Mouse (Mus musculus) spleen, postnatal 14 days (tissue): Measurements from ENCODE around the gene Rmnd5a.
"Not testable (repeated sequence)": the region's sequence is repeated elsewhere in the genome, so short reads cannot be mapped to it uniquely, and the experiment has no call there.

ENCODE experiments used
- DNase-seq, 2 experiments: peaks; one replicate each; pipeline ENCODE4 v3.0.0; 2021 to 2022; ENCODE audit warnings: low spot score in 2 of 2

Gene Rmnd5a

GRCm38 (mm10) chr6:71440492-71441250, at the start of gene Rmnd5a:
Rmnd5a (minus strand) TSS chr6:71440637.
- DNase-seq: peak; percentile 98 to 99

DNA sequence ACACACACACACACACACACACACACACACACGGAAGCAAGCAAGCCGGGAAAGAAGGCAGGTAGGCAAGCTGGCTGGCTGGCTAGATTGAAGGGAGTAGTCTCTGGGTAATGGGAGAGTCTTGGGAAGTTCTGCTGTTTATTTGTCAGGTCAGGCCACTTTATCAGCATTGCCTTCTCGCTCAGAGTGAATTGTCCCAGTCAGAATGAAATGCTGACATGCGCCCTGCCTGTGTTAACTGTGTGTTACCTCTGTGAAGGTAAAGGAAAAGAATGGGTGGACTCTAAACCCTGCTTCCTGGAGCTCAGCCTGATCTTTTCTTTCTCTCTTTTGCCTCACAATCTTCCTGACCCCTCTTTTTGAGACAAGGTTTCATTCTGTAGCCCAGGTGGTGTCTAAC, 47.5 kb upstream of the Rmnd5a start:
- no peak for DNase-seq

DNA sequence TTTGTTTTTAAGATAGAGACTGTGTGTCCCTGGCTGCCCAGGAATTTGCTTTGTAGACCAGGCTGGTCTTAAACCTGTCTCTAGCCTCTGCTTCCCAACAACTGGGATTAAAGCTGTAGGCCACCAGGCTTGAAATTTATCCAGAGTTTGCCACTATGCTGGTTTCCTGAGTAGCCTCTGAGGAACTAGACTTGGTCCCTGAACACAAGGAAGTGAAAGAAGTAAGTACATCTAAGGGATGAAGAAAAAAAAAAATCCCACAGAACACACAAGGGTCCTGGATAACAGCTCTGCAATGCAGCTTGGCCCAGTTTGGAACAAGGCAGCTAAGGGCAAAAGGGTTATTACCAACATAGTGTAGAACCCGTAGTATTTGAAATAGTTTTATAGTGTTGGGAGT, 46.4 kb upstream of the Rmnd5a start:
- no peak for DNase-seq

GRCm38 (mm10) chr6:71486226-71486625, 45.8 kb upstream of the Rmnd5a start:
- DNase-seq: no peak

- no peak for DNase-seq
Measured at GRCm38 (mm10) chr6:71485246-71485645, 44.8 kb upstream of the Rmnd5a start.

DNA sequence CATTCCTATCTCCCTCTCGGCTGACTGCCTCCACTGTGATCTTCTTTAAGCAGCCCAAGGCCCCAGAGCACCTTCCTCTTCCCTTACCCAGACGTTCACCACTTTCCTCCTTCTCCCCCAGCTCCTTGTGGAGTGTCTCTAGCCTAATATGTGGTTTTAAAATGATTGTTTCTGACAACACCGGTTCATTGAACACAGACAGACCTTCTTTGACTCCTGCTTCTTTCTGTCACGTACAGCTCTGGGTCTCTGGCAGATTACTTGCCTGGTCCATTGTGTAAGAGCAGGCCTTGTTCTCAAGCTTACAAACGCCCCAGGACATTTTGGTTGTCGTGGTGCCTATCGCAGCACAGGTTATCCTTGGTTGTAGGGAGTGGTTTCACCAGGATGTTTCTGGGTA, 40.7 kb upstream of the Rmnd5a start:
- DNase-seq: no peak

- DNase-seq: no peak
Measured at GRCm38 (mm10) chr6:71480136-71480535, 39.7 kb upstream of the Rmnd5a start.

- DNase-seq: not testable (repeated sequence)
Measured at GRCm38 (mm10) chr6:71479588-71479987, 39.2 kb upstream of the Rmnd5a start.

GRCm38 (mm10) chr6:71478816-71479568, 38.6 kb upstream of the Rmnd5a start:
- not testable (repeated sequence) for DNase-seq

GRCm38 (mm10) chr6:71476783-71477182, 36.3 kb upstream of the Rmnd5a start:
- DNase-seq: no peak

DNA sequence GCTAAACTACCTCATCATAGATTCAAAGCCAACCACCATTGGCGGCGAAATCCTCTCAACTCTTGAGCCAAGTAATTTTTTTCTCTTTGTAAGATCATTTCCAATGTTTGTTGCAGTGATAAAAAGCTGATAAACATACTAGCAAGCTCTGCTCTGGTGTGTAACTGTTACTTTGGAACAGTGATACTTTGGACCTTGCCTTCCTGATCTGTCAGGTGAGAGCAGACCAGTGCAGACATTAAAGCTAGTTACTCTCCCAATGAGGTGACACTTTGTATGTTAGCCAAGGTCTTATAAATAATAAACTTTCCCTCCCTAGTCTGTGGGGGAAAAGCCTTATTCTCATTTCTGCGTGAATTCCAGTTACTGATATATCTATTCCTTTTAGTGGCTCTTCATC, 35.2 kb upstream of the Rmnd5a start:
- DNase-seq: no peak

- no peak for DNase-seq
Measured at GRCm38 (mm10) chr6:71472786-71473185, 32.3 kb upstream of the Rmnd5a start.

- no peak for DNase-seq
Measured at GRCm38 (mm10) chr6:71471830-71472520, 31.5 kb upstream of the Rmnd5a start.

- no peak for DNase-seq
Measured at GRCm38 (mm10) chr6:71469291-71469690, 28.9 kb upstream of the Rmnd5a start.

- no peak for DNase-seq
Measured at GRCm38 (mm10) chr6:71467766-71468165, 27.3 kb upstream of the Rmnd5a start.

GRCm38 (mm10) chr6:71465146-71465545, 24.7 kb upstream of the Rmnd5a start:
- no peak for DNase-seq

DNA sequence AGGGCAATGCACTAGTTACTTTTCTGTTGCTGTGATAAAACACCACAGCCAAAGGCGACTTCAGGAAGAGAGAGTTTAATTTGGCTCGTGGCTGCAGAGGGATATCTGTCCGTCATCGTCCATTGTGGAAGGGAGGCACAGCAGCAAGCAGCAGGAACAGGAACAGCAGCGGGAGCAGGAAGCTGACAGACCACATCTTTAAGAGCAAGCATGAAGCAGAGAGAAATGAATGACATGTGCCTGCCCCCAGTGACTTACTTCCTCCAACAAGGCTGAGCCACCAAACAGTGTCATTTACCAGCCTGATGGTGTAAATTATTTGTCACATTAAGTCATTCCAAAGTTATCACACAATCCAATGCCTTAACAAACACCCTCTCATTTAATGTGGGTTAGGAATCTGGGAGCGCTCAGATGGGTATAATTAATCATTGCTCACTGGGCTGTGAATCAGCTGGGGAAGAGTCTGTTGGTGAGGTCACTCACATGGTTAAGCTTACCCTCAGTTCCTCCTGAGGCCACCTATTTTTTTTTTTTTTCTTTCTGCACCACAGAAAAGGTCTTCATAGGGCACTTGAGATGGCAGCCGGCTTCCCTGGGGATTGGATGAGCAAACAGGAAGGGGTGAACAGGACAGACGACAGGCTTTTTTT, 17.6 kb upstream of the Rmnd5a start:
- DNase-seq: no peak

DNA sequence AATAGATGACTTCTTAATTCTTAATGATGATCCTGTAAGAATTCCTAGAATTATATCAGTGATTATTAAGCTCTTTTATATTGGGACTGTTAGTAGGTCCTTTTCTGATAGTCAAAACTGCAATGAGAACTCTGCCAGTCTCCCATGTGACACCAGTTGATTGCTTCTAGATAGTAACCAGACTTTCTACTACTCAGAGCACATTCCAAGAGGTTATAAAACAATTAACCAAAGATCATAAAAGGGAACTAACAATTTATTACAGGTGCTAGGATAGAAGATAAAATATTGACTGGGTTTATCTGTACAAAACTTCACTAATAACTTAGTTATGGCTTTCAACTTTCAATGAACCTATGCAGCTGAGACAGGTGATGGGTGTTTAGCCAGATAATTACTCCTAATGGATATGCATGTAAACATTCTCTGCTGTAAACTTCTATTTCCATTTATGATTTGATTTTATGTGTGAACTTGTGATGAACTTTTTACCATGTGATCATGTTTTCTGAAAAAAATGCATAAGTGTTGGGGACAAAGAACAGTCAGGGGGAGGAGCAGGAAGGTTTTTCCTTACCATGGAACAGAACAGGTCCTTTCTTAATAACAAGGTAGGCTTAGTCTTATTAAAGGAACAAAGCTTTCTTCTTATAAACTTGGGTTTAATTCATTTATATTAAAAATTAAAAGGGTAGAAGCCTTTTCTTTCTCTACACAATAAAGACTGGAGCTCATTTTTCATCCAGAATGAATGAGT, 13.7 kb upstream of the Rmnd5a start:
- DNase-seq: not testable (repeated sequence)

- no peak for DNase-seq
Measured at GRCm38 (mm10) chr6:71452792-71453191, 12.4 kb upstream of the Rmnd5a start.

- no peak for DNase-seq
Measured at GRCm38 (mm10) chr6:71445560-71445959, 5.1 kb upstream of the Rmnd5a start.

- no peak for DNase-seq
Measured at GRCm38 (mm10) chr6:71444756-71445155, 4.3 kb upstream of the Rmnd5a start.
